Mouse (Mus musculus) bone marrow, adult 2 months (tissue): ENCODE data around the gene Gemin5.

Source experiments
- CTCF ChIP-seq: fragments of 200-500 bp; IDR thresholded peaks from 2 replicates; pipeline ENCODE4 v1.5.1; 2011; ENCODE audit warnings: low read length, control low read depth; ENCODE audit not compliant: control insufficient read depth, insufficient read depth
- POLR2A ChIP-seq: fragments of 200-500 bp; IDR thresholded peaks from 2 replicates; pipeline ENCODE4 v1.6.1; 2011; ENCODE audit warnings: low read depth, mild to moderate bottlenecking, control low read depth, low read length, borderline replicate concordance; ENCODE audit not compliant: control insufficient read depth

GRCm38 (mm10) chr11:58216823-58217222, 48.5 kb upstream of the Gemin5 start:
- TF ChIP-seq CTCF, result no peak
- no peak for TF ChIP-seq POLR2A
